Comparison of ENCODE assay signal across 9 mouse cellular contexts in genomic region chr6:86948746-86949145, GRCm38 (mm10).
"Had no signal": no experiment of that assay in that cellular context is flagged by ENCODE, and none has a peak within 500 bp of the region (broad histone marks: within the 10 kb centered on the region; RNA-seq: fewer than 3 reads in every experiment).

No protein-coding gene starts in this region.

- H3K4me1 ChIP-seq: liver, embryonic 12.5 days had no signal

- H3K4me3 ChIP-seq: kidney, embryonic 15.5 days; limb, embryonic 15.5 days; liver, embryonic 12.5 days; midbrain, embryonic 12.5 days had no signal

- H3K9ac ChIP-seq: kidney, embryonic 15.5 days; limb, embryonic 15.5 days; liver, embryonic 12.5 days; lung, embryonic 14.5 days; midbrain, embryonic 12.5 days had no signal

- H3K27me3 ChIP-seq: kidney, embryonic 15.5 days; limb, embryonic 15.5 days; liver, embryonic 12.5 days; midbrain, embryonic 12.5 days had no signal

- H3K4me2 ChIP-seq: kidney, embryonic 15.5 days; limb, embryonic 15.5 days; liver, embryonic 12.5 days; lung, embryonic 14.5 days; midbrain, embryonic 12.5 days had no signal

- ATAC-seq: liver, embryonic 12.5 days had no signal

- DNase-seq: kidney, postnatal 14 days; lung, embryonic 14.5 days; lung, postnatal 14 days; right cerebral cortex, adult 18-20 months; right cerebral cortex, postnatal 25 days had no signal

- H3K27ac ChIP-seq: kidney, embryonic 15.5 days; limb, embryonic 15.5 days; liver, embryonic 12.5 days; midbrain, embryonic 12.5 days had no signal

- H3K9me3 ChIP-seq: kidney, embryonic 15.5 days; limb, embryonic 15.5 days; liver, embryonic 12.5 days; midbrain, embryonic 12.5 days had no signal
